Mouse (Mus musculus): Measurements from ENCODE around the gene Gale. TPM values are rescaled to one million over a fixed set of nuclear protein-coding genes. Genes with fewer than 3 reads are reported as not detected.

Gale gene
- polyA plus RNA-seq, 1 experiment from 2014 or later, result 39.2 TPM

DNA sequence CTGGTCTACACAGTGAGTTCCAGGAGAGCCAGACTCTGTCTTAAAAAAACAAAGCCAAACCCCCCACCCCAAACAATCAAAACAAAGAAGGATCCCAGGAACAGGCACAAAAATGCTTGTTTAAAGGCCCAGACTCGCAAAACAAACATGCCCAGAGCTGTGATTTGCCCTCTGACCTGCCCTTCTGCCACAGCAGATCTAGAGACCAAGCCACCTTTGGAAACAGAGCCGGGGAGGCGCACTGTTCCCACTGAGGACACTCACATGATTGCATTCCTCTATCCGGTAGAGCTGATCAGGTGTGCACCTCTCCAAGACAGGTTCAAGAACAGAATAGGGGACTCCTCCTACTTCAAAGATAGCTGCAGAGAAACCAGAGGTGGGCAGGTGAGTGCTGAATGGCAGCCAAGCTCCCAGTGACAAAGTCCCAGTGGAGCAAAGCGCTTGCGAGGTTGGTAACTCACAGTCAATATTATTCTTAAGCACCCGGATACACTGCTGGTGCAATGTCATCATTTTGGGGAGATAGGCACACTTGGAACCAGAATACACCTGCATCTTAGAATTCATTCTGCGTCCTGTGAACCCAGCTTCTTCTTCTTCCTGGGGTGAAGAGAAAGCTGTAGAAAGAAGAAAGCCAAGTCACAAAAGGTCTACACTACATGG, 45.4 kb downstream of the Gale start:
- 91% methylated on average over 8 of the region's 8 CpGs for WGBS
- Histone ChIP-seq H3K4me1 (no peaks in the 10 kb centered on the region), H3K27ac (no peak overlapping the region), H3K27me3 (ENCODE audit: low read depth, poor library complexity, severe bottlenecking) (no peaks in the 10 kb centered on the region), H3K36me3 (peaks cover 96% of the 10 kb centered on the region), H3K4me3 (no peak overlapping the region), H3K9me3 (replicated peaks) (no peaks in the 10 kb centered on the region)
- DNase-seq (ENCODE audit: low spot score), result no peak

DNA sequence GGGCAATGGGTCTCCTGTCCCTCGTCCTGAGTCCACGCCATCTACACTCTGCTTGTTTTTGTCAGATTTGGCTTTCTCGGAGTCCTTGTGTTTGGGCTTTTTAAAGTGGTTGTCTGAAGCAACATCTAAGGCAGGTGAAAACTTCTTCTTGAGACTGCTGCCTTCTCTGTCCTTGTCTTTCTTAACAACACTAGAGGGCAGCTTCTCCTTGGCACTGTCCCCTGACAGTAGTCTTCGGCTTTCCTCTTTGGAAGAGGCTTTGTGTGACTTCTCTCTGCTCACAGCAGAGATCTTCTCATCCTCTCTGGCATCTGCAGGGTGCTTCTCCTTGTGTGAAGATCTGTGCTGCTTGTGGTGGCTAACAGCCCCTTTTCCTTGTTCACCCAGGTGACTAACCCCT, 47.1 kb downstream of the Gale start:
- H3K36me3 ChIP-seq, result peaks cover 83% of the 10 kb centered on the region

DNA sequence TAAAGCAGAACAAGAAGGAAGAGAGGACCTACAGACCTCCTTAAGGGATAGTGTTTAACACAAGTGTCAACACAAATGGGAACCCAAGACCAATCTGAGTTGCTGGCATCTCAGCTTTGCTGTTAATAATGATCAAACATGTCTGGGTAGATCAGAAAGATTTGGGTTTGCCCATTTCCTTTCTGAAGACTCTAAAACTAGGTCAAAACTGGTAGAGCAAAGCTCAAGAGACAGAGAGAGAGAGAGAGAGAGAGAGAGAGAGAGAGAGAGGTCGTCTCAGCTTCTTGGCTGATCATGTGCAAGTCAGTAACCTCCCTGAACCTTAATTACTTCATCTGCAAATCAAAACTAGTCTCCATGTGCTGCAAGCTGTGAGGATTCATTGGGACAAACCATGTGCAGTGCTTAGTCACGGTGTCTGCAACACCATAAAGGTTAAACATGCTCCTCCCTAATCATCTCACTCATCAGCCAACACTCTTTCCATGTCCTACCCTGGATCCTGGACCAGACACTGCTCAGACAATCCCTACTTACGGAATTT, 52.6 kb downstream of the Gale start:
- no peaks in the 10 kb centered on the region for H3K9me3 ChIP-seq (replicated peaks)
- no peak overlapping the region for H3K4me3 ChIP-seq
- DNase-seq (ENCODE audit: low spot score), result no peak
- peaks cover 14% of the 10 kb centered on the region for H3K4me1 ChIP-seq
- H3K27ac ChIP-seq, result no peak overlapping the region
- no peaks in the 10 kb centered on the region for H3K27me3 ChIP-seq (ENCODE audit: low read depth, poor library complexity, severe bottlenecking)
- 85% methylated on average over 3 of the region's 3 CpGs for WGBS
- peaks cover 46% of the 10 kb centered on the region for H3K36me3 ChIP-seq

More for the DNA sequence above, 47.1 kb downstream of the Gale start:
- H3K4me3 ChIP-seq, result no peak overlapping the region
- no peaks in the 10 kb centered on the region for H3K4me1 ChIP-seq
- WGBS, result 93% methylated on average over 4 of the region's 4 CpGs
- H3K27ac ChIP-seq, result no peak overlapping the region
- H3K9me3 ChIP-seq (replicated peaks), result no peaks in the 10 kb centered on the region
- no peak for DNase-seq (ENCODE audit: low spot score)
- no peaks in the 10 kb centered on the region for H3K27me3 ChIP-seq (ENCODE audit: low read depth, poor library complexity, severe bottlenecking)

Other genes with a start within 250 kb of the Gale start
- gene Il22ra1, start 235.6 kb upstream of the Gale start, polyA plus RNA-seq (2016; fragmentation: Nextera tagmentation; extraction: Ambion mirVana), result not detected in 2 replicates
- gene Myom3, start 204.0 kb upstream of the Gale start, polyA plus RNA-seq (2016; fragmentation: Nextera tagmentation; extraction: Ambion mirVana), result 0.11 and 0.15 TPM in 2 replicates
- 328 and 383 TPM in 2 replicates for gene Srsf10, start 108.0 kb upstream of the Gale start, polyA plus RNA-seq (2016; fragmentation: Nextera tagmentation; extraction: Ambion mirVana)
- gene Pnrc2, start 89.9 kb upstream of the Gale start, polyA plus RNA-seq (2016; fragmentation: Nextera tagmentation; extraction: Ambion mirVana), result 177 and 208 TPM in 2 replicates
- 0.38 and 0.53 TPM in 2 replicates for gene Cnr2, start 68.3 kb upstream of the Gale start, polyA plus RNA-seq (2016; fragmentation: Nextera tagmentation; extraction: Ambion mirVana)
- 42.5 and 52.3 TPM in 2 replicates for gene Fuca1, start 43.0 kb upstream of the Gale start, polyA plus RNA-seq (2016; fragmentation: Nextera tagmentation; extraction: Ambion mirVana)
- gene Hmgcl, start 17.3 kb upstream of the Gale start, polyA plus RNA-seq (2016; fragmentation: Nextera tagmentation; extraction: Ambion mirVana), result 68.4 and 78.9 TPM in 2 replicates
- 199 and 214 TPM in 2 replicates for gene Lypla2, start 8.9 kb downstream of the Gale start, polyA plus RNA-seq (2016; fragmentation: Nextera tagmentation; extraction: Ambion mirVana)
- 73.2 and 73.6 TPM in 2 replicates for gene Pithd1, start 23.5 kb downstream of the Gale start, polyA plus RNA-seq (2016; fragmentation: Nextera tagmentation; extraction: Ambion mirVana)
- gene Eloa, start 58.0 kb downstream of the Gale start, polyA plus RNA-seq (2016; fragmentation: Nextera tagmentation; extraction: Ambion mirVana), result 33.2 and 38.9 TPM in 2 replicates
- gene Rpl11, start 89.7 kb downstream of the Gale start, polyA plus RNA-seq (2016; fragmentation: Nextera tagmentation; extraction: Ambion mirVana), result 510 and 589 TPM in 2 replicates
- gene Id3, start 179.8 kb downstream of the Gale start, polyA plus RNA-seq (2016; fragmentation: Nextera tagmentation; extraction: Ambion mirVana), result 375 and 475 TPM in 2 replicates
- gene E2f2, start 208.7 kb downstream of the Gale start, polyA plus RNA-seq (2016; fragmentation: Nextera tagmentation; extraction: Ambion mirVana), result 6.4 and 7.3 TPM in 2 replicates
- gene Asap3, start 242.6 kb downstream of the Gale start, polyA plus RNA-seq (2016; fragmentation: Nextera tagmentation; extraction: Ambion mirVana), result 2.3 and 3.7 TPM in 2 replicates

Data from limb, embryonic 10.5 days (tissue).